Mouse (Mus musculus): ENCODE measurements around the gene Nxpe4.

DNA sequence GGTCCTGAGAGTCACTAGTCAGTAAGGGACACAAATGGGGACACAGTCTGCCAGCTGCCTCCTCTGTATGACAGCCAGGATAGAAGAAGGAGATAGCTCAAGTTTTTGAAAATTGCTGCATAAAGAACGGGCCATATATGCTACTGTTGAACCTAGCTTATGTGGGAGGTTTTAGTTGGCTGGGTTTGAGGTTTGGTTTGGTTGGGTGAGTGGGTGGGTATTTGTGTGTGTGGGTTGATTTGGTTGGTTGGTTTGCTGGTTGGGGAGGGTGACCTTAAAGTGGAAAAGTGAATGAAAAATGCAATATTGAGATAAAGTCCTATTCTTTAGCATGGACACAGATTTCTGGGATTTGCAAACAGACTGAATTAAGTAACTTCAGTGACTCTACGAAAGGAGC lies 283.0 kb downstream of the Nxpe4 start:
- TF ChIP-seq MAFK (IDR thresholded peaks at IDR 0.05; ENCODE audit: insufficient replicate concordance, low read length) (peak; percentile 51; the same call in 1 of the 2 replicates), CTCF (conservative IDR thresholded peaks at IDR 0.05 in 1 of 2, IDR thresholded peaks at IDR 0.05 in 1 of 2; ENCODE audit: low read depth in 2 of 2, low read length in 2 of 2) (no peak), ELF1 (IDR thresholded peaks at IDR 0.05; ENCODE audit: low read depth, low read length) (no peak), CHD2 (IDR thresholded peaks at IDR 0.05; ENCODE audit: low read length) (no peak), POLR2A (IDR thresholded peaks at IDR 0.05; ENCODE audit: low read depth, low read length) (no peak), MYC (IDR thresholded peaks at IDR 0.05; ENCODE audit: low read depth, low read length) (no peak), CHD1 (IDR thresholded peaks at IDR 0.05; ENCODE audit: low read depth, low read length) (no peak)

All from CH12.LX (cell line).